ENCODE assay signal across 28 mouse cellular contexts in genomic region chr2:157066731-157067430, GRCm38 (mm10). TPM values are rescaled to one million over a fixed set of nuclear protein-coding genes. Genes with fewer than 3 reads are reported as not detected.
DNase-seq lines count a peak whose midpoint lies in the region; ATAC-seq and TF ChIP-seq lines count a peak whose summit lies in the region.
"Had no signal": no experiment of that assay in that cellular context is flagged by ENCODE, and none has a peak within 500 bp of the region (broad histone marks: within the 10 kb centered on the region; RNA-seq: fewer than 3 reads in every experiment).

No protein-coding gene starts in this region.

- no peak for TF ChIP-seq CTCF in layer of hippocampus, adult 2 months (conservative IDR thresholded peaks at IDR 0.05)

- peak; percentile 19 to 44 for DNase-seq in cerebellum, adult 18-20 months
- DNase-seq in cerebellum, adult 8-10 months = no peak
- DNase-seq in heart, postnatal 14 days = no peak
- DNase-seq in layer of hippocampus, adult 2 months (ENCODE audit: low spot score in 2 of 2) = no peak
- no peak for DNase-seq in layer of hippocampus, postnatal 25 days (ENCODE audit: extremely low spot score in 1 of 2, low spot score in 1 of 2)
- no peak for DNase-seq in embryonic facial prominence, embryonic 10.5 days (ENCODE audit: low spot score)
- DNase-seq: gastrocnemius, postnatal 36 days; kidney, adult 9 months; kidney, postnatal 36 days; layer of hippocampus, adult 9-11 months; right cerebral cortex, adult 18-20 months had no signal

- H3K4me3 ChIP-seq in heart, embryonic 12.5 days = no peak overlapping the region
- H3K4me3 ChIP-seq in layer of hippocampus, adult 2 months = no peak overlapping the region
- H3K4me3 ChIP-seq in embryonic facial prominence, embryonic 10.5 days = no peak overlapping the region
- no peak overlapping the region for H3K4me3 ChIP-seq in kidney, embryonic 16.5 days (ENCODE audit: low read length)
- H3K4me3 ChIP-seq: embryonic facial prominence, embryonic 13.5 days; forebrain, embryonic 15.5 days; hindbrain, embryonic 12.5 days; lung, embryonic 15.5 days; midbrain, embryonic 12.5 days; neural tube, embryonic 12.5 days had no signal

- 0 out of 2 replicates have a peak overlapping the region, but pooled peaks have one; percentile 18 for H3K27ac ChIP-seq in heart, embryonic 12.5 days (ENCODE audit: poor library complexity, severe bottlenecking)
- peak overlapping the region; percentile 80 for H3K27ac ChIP-seq in layer of hippocampus, adult 2 months
- 0 out of 2 replicates have a peak overlapping the region, but pooled peaks have one; percentile 20 for H3K27ac ChIP-seq in embryonic facial prominence, embryonic 10.5 days (replicated peaks)
- H3K27ac ChIP-seq in kidney, embryonic 16.5 days (ENCODE audit: low read length) = no peak overlapping the region
- H3K27ac ChIP-seq: embryonic facial prominence, embryonic 13.5 days; forebrain, embryonic 15.5 days; hindbrain, embryonic 12.5 days; midbrain, embryonic 12.5 days; neural tube, embryonic 12.5 days had no signal

- H3K9me3 ChIP-seq in heart, embryonic 12.5 days (replicated peaks) = no peaks in the 10 kb centered on the region
- H3K9me3 ChIP-seq in embryonic facial prominence, embryonic 10.5 days = no peaks in the 10 kb centered on the region
- no peaks in the 10 kb centered on the region for H3K9me3 ChIP-seq in kidney, embryonic 16.5 days (ENCODE audit: low read length)
- H3K9me3 ChIP-seq: embryonic facial prominence, embryonic 13.5 days; forebrain, embryonic 15.5 days; hindbrain, embryonic 12.5 days; lung, embryonic 15.5 days; midbrain, embryonic 12.5 days; neural tube, embryonic 12.5 days had no signal

- no peak for ATAC-seq in heart, embryonic 12.5 days (ENCODE audit: insufficient number of reproducible peaks, low FRiP score)
- no peak for ATAC-seq in kidney, embryonic 16.5 days (ENCODE audit: low FRiP score, low TSS enrichment)
- ATAC-seq: forebrain, embryonic 15.5 days; inflammation-experienced regulatory T-cells, adult 6 months had no signal

- H3K9ac ChIP-seq in heart, embryonic 12.5 days = peak overlapping the region; percentile 12; the same call in 1 of the 2 replicates
- no peak overlapping the region for H3K9ac ChIP-seq in kidney, embryonic 16.5 days (replicated peaks; ENCODE audit: low read length)
- H3K9ac ChIP-seq: embryonic facial prominence, embryonic 13.5 days; forebrain, embryonic 15.5 days; hindbrain, embryonic 12.5 days; lung, embryonic 15.5 days; midbrain, embryonic 12.5 days; neural tube, embryonic 12.5 days had no signal

- 70% methylated on average over 7 of the region's 7 CpGs for WGBS in heart, embryonic 12.5 days
- WGBS in embryonic facial prominence, embryonic 10.5 days = 86% methylated on average over 7 of the region's 7 CpGs
- 79% methylated on average over 7 of the region's 7 CpGs for WGBS in kidney, embryonic 16.5 days

- H3K36me3 ChIP-seq in heart, embryonic 12.5 days = no peaks in the 10 kb centered on the region
- peaks cover 77% of the 10 kb centered on the region for H3K36me3 ChIP-seq in embryonic facial prominence, embryonic 10.5 days (replicated peaks)
- H3K36me3 ChIP-seq in kidney, embryonic 16.5 days (ENCODE audit: insufficient read depth, low read length) = 0 out of 2 replicates have a peak, but pooled peaks cover 2% of the 10 kb centered on the region
- H3K36me3 ChIP-seq: forebrain, embryonic 15.5 days; hindbrain, embryonic 12.5 days; lung, embryonic 15.5 days; midbrain, embryonic 12.5 days had no signal

- peaks cover 88% of the 10 kb centered on the region for H3K4me1 ChIP-seq in heart, embryonic 12.5 days (replicated peaks)
- H3K4me1 ChIP-seq in embryonic facial prominence, embryonic 10.5 days = peaks cover 88% of the 10 kb centered on the region
- peaks cover 68% of the 10 kb centered on the region for H3K4me1 ChIP-seq in kidney, embryonic 16.5 days (ENCODE audit: insufficient read depth, low read length)

- no peaks in the 10 kb centered on the region for H3K27me3 ChIP-seq in heart, embryonic 12.5 days (replicated peaks)
- H3K27me3 ChIP-seq in embryonic facial prominence, embryonic 10.5 days (replicated peaks; ENCODE audit: low read depth, poor library complexity, severe bottlenecking) = no peaks in the 10 kb centered on the region
- no peaks in the 10 kb centered on the region for H3K27me3 ChIP-seq in kidney, embryonic 16.5 days (ENCODE audit: insufficient read depth, low read length)
- H3K27me3 ChIP-seq: CH12.LX; embryonic facial prominence, embryonic 13.5 days; forebrain, embryonic 15.5 days; hindbrain, embryonic 12.5 days; lung, embryonic 15.5 days; midbrain, embryonic 12.5 days; neural tube, embryonic 12.5 days had no signal

- intact Hi-C loops in heart, postnatal 14 days (cut with DNase I) = no loop called here

- no peak overlapping the region for H3K4me2 ChIP-seq in heart, embryonic 12.5 days
- no peak overlapping the region for H3K4me2 ChIP-seq in kidney, embryonic 16.5 days (replicated peaks; ENCODE audit: low read depth, low read length)
- H3K4me2 ChIP-seq: embryonic facial prominence, embryonic 13.5 days; forebrain, embryonic 15.5 days; hindbrain, embryonic 12.5 days; liver, embryonic 11.5 days; lung, embryonic 15.5 days; midbrain, embryonic 12.5 days; neural tube, embryonic 12.5 days had no signal

RNA-seq across cellular contexts. Expression of gene Soga1, which starts 12.2 kb away (rescaled TPM):
- polyA plus RNA-seq in heart, embryonic 12.5 days (2016; fragmentation: Nextera tagmentation; extraction: Ambion mirVana) = 4.5 and 5.2 TPM in 2 replicates
- total RNA-seq in heart, postnatal 14 days (2021) = 10 to 100 TPM; 22.8 to 23.8 TPM
- 10 to 100 TPM; 31.4 to 36.3 TPM for total RNA-seq in layer of hippocampus, adult 2 months (2021)
- total RNA-seq in layer of hippocampus, postnatal 25 days (2021) = 10 to 100 TPM; 36.3 to 46.3 TPM
- 4.5 and 4.7 TPM in 2 replicates for polyA plus RNA-seq in embryonic facial prominence, embryonic 10.5 days (2016; fragmentation: Nextera tagmentation; extraction: Ambion mirVana)
- polyA plus RNA-seq in kidney, embryonic 16.5 days (2015; fragmentation: Nextera tagmentation; extraction: Ambion mirVana) = 2.5 and 3.6 TPM in 2 replicates

RNA-seq across cellular contexts. Expression of gene Tldc2, which starts 20.0 kb away (rescaled TPM):
- polyA plus RNA-seq in heart, embryonic 12.5 days (2016; fragmentation: Nextera tagmentation; extraction: Ambion mirVana) = not detected in 2 replicates
- total RNA-seq in heart, postnatal 14 days (2021) = not detected
- not detected for total RNA-seq in layer of hippocampus, adult 2 months (2021)
- total RNA-seq in layer of hippocampus, postnatal 25 days (2021) = not detected
- not detected in 2 replicates for polyA plus RNA-seq in embryonic facial prominence, embryonic 10.5 days (2016; fragmentation: Nextera tagmentation; extraction: Ambion mirVana)
- polyA plus RNA-seq in kidney, embryonic 16.5 days (2015; fragmentation: Nextera tagmentation; extraction: Ambion mirVana) = 0.53 and 0.71 TPM in 2 replicates
- total RNA-seq: adrenal gland, postnatal 4 days; CH12.LX; gastrocnemius, postnatal 36 days; left cerebral cortex, adult 8-10 months; megakaryocyte progenitor cell, adult 5-6 weeks; MEL; monocyte, adult 5-6 weeks had no signal
- polyA plus RNA-seq: embryonic facial prominence, embryonic 13.5 days; forebrain, embryonic 15.5 days; hindbrain, embryonic 12.5 days; inflammation-experienced regulatory T-cells, adult 6 months; limb, embryonic 11.5 days; liver, embryonic 11.5 days; lung, embryonic 15.5 days; midbrain, embryonic 12.5 days; neural tube, embryonic 12.5 days had no signal

RNA-seq across cellular contexts. Expression of gene Dsn1, which starts 59.9 kb away (rescaled TPM):
- 39.1 and 41.0 TPM in 2 replicates for polyA plus RNA-seq in heart, embryonic 12.5 days (2016; fragmentation: Nextera tagmentation; extraction: Ambion mirVana)
- 1 to 10 TPM; 3.9 to 4.1 TPM for total RNA-seq in heart, postnatal 14 days (2021)
- 1 to 10 TPM; 2.8 to 3.7 TPM for total RNA-seq in layer of hippocampus, adult 2 months (2021)
- 1 to 10 TPM; 4.0 to 7.2 TPM for total RNA-seq in layer of hippocampus, postnatal 25 days (2021)
- polyA plus RNA-seq in embryonic facial prominence, embryonic 10.5 days (2016; fragmentation: Nextera tagmentation; extraction: Ambion mirVana) = 51.7 and 53.8 TPM in 2 replicates
- 37.9 and 40.2 TPM in 2 replicates for polyA plus RNA-seq in kidney, embryonic 16.5 days (2015; fragmentation: Nextera tagmentation; extraction: Ambion mirVana)

Comparison
In these comparisons a context has a peak if more than half of its experiments do, and no peak if none do; other contexts are left out.
1. DNase-seq: peak in cerebellum, adult 18-20 months (2 of 2); none in cerebellum, adult 8-10 months (single experiment), heart, postnatal 14 days (0 of 2), layer of hippocampus, adult 2 months (0 of 2), layer of hippocampus, postnatal 25 days (0 of 2) and embryonic facial prominence, embryonic 10.5 days (single experiment).